Mouse (Mus musculus): ENCODE results near the gene Tmem163.

Tmem163 gene

GRCm38 (mm10) chr1:127679498-127680133 is at the start of gene Tmem163:
Gene Tmem163 (minus strand): TSS chr1:127679548.
- no peak for DNase-seq

DNA sequence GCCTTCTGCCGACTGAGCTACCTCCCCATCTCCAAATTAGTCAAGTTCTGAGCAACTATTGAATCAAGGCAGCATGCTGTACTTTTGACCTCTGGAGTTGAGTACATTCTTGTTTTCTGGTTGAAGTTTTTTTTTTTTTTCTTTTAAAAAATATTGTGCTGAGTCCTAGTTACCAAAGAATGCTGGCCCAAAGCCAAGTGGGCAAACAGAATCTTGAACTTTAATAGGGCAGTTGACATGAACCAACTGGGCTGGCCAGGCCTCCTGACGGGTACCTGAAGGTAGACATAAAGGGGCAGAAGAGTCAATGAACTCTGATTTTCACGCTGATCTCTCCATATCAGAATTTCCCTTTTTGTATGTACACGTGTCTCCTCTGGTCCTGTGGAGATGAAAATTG is 49.7 kb upstream of the Tmem163 start, which contains the start of gene Acmsd:
TSS of gene Acmsd (plus strand) at position 318 of the 400 bp plus-strand sequence.
- no peak for DNase-seq

DNA sequence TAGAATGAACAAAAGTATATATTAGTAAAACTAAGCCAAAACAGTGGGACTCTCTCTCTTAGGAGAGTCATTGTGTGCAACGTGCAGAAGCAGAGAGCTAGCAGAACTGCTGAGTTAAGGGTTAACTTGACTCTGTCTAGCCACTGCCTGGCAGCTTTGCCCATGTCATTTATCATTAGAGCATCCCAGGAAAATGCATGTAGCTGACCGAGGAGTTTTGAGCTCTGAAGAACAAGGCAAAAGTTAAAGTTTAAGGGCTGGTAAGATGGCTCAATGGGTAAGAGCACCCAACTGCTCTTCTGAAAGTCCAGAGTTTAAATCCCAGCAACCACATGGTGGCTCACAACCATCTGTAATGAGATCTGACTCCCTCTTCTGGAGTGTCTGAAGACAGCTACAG is 44.2 kb upstream of the Tmem163 start:
- DNase-seq, result no peak

GRCm38 (mm10) chr1:127718290-127718689 is 38.9 kb upstream of the Tmem163 start:
- DNase-seq, result no peak

DNA sequence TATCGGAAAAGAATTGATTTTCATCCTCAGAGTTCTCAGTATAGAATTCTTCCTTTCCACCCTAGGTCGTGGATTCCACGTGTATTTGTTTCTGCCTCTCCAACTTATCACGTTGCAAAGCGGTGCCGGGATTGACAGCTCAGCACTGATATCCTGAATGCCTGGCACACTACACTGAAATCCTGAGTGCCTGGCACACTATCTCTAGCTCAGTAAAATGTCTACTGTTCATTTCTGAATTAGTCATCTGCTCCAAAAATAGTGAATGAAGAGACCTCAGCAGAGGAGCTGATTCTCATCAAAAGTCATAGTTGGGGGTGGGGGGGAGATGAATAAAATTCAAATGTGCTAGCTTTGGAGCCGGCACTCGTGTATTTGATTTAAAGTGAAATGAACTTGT is 37.1 kb upstream of the Tmem163 start:
- DNase-seq, result peak; percentile 49

DNA sequence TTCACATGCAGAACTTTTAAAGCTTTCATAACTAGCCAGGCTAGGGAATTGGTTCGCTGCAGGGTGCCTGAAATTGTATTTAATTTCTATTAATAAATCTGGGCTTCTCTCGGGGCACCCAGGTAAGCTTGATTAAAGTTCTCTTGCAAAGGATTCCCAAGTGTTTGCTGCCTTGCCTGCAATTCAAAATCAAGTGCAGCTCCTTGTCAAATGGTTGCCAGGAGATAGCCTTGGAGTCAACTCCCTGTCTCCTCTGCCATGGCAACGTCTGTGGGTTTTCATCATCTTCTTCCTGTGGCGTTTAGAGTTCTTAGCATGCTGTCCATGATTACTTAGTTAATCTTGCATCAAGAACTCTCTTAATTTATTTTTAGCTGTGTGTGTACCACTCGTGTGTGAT is 26.9 kb upstream of the Tmem163 start:
- DNase-seq, result no peak

DNA sequence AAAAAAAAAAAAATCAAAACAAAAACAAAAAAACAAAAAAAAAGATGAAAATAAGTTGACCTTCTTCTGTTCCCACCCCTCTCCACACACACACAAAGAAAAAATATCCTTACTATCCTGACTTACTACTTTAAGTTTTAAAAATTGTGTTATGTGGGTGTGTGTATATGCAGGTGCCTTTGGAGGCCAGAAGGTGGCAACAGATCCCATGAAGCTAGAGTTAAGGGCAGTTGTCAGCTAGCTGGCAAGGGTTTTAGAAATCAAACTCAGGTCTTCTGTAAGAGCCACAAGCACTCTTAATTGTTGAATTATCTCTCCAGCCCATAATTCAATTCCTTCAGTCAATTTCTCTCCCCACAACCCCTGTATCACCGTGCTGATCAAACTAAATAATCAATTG is 22.8 kb upstream of the Tmem163 start:
- DNase-seq, result no peak

DNA sequence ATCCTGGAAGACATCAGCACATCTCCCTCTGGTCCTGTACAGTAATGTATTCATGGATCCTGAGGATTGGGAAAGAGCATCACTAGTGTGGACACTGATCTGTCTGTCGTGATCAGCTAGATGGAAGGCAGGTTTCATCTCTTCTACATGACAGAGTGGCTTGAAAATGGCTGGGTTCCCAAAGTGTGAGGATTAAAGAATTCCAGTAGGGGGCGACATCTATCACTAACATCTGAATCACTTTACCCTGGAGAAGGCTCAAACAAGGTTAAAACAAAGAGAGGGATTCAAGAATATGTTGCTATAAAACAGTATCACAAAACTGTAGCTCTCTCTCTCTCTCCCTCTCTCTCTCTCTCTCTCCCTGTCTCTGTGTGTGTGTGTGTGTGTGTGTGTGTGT is 17.2 kb upstream of the Tmem163 start:
- DNase-seq, result no peak

DNA sequence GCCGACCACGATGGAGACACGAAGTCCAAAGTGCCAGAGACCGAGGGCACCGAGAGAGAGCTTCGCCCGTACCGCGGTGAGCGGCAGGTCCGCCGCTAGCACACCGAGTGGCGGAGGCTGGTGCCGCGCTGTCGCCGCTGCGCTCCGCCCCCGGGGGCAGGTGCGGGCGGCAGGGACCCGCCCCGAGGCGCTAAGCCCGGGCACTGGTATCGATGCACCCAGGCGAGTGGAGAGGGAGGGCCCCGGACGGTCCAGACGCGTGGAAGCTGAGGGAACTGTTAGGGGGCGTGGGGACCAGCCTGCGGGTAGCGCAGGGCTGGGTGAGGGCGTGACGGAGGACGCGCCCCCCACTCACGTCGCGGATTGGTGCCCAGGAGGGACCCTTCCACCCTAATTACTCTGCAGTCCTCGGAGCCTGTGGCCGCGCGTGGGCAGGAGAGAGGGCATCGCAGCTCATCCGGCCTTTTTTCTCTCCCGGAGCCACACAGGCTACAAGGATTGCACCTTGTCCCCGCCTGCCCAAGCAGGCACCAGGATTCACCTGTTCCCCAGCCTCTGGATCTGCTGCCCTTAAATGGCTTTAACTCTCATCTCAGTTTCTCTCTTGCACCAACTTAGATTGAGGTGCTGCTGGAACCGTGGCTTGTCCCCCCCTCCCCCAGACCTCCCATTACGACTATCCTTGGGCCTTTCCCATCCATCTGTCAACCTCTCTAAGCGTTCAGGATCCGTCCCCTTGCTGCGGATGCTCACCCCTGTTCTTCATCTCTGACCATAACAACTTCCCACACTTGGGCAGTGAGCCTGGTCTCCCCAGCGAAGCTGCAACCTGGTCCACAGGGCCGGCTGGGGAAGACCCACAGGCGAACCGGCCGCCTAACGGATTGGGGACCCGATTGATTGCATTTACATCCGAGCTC is 1.4 kb downstream of the Tmem163 start:
- DNase-seq, result no peak

- DNase-seq, result no peak
Observed at GRCm38 (mm10) chr1:127677131-127677631, 2.2 kb downstream of the Tmem163 start.

DNA sequence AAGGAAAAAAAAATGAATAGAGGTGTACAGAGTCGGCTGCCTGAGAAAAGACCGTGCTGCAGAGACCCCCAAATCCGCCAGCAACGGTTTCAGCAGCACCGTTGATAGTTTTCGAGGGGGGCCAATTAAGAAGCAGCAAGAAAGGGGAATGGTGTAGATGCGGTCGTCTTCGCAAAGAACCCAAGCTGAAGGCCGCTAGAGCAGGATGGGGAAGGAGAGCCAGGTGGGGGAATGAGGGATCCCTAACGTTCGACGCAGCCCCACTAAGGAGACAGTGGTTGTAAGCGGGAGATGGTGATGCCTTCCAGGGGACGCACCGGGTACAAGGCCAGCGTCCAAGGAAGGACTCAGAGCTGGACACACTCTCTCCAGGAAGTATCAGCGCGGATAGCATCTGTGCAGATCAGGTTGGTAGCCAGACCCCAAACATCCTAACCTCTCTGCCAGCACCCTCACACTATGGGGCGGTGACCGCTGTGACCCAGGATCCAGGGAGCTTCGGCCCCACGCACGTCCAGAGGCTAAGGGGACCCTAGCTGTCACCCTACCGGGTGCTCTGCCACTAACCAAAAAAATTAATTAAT is 2.7 kb downstream of the Tmem163 start:
- DNase-seq, result no peak

DNA sequence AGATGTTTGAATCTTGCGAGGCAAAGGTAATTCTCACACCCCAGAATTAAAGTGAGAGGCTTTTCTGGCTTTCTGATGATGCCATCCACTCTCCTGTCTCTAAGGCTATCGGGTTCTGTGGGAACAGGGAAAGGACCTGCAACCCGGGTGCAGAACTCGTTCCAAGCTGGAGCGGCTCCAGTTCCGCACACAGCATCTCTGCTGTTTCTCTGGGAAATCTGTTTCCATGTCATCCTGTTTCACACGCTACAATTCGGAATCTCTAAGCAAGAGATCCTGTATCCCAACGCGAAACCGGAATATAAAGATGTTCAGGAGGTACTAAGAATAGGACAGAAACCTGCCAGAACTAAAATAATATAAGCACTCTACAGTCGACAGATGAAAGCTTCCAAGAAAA is 3.2 kb downstream of the Tmem163 start:
- no peak for DNase-seq

DNA sequence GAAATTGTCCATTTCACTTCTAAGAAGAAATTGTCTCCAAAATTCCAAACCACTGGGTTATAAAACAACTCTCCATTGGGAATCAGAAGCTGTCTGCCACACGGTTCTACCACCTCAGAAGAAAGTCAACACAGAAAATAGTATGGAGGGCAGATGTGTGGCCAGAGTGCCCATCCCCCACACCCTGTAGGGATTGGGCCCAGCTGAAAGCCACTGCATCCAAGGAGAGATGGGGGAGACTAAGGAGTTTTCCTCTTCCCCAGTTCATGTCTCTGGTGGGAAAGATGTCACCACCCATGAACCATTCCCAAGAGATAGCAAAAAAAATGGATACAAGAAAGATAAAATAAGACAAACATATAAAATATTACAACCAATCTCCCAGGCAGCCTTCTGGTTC is 4.1 kb downstream of the Tmem163 start:
- DNase-seq, result no peak

DNA sequence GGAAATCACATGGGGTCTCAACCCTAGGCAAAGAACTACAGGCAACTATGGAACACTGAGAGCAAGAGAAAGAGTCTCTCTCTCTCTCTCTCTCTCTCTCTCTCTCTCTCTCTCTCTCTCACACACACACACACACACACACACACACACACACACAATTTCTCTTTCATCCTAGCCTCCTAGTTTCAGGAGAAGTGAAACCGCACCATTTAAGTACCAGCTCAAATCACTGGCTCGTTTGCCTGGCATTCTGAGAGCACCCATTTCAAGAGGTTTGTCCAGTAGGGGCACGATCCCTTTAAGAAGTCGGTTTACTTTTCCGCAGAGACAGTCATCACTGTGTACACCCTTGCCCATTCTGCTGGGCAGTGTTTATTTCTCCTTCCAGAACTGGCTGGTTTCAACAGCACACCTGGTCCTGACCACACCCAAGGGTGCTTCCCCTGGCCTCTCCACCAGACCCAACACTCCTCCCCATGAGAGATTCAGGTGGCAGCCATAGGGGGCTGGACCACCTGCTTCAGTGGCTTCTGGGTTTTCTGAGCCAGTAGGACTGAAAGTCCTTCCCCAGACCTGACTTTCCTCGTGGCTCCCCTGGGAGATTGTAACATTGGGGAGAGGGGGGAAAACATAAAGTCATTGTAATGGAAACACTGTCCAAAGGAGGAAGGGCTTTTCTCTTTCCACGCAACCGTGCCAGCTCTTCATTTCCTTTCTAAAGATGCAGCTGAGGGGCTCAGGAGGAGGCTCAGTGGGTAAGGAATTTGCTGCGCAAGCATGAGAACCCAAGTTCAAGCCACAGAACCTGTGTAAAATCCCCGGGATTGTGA is 5.9 kb downstream of the Tmem163 start:
- no peak for DNase-seq

DNA sequence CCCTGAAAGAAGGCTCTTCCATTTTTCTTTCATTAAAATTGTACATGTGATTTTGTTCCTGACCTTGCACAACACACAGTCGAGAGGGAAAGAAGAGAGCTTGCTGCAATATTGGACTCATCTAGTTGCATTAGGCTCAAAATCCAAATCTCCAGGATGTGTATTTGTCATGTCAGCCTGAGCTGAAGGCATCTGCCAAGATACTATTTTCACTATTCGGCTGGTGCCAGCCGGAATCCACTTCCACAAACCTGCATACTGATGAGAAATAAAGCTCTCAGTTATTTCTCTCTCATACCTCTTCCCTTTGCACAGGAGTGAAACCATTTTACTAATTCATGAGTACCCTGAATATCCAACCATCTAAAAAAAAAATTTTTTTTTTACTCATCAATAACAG is 11.2 kb downstream of the Tmem163 start:
- no peak for DNase-seq

GRCm38 (mm10) chr1:127667110-127667860 is 12.1 kb downstream of the Tmem163 start:
- DNase-seq, result no peak

- DNase-seq, result no peak
Observed at GRCm38 (mm10) chr1:127666221-127666620, 13.1 kb downstream of the Tmem163 start.

DNA sequence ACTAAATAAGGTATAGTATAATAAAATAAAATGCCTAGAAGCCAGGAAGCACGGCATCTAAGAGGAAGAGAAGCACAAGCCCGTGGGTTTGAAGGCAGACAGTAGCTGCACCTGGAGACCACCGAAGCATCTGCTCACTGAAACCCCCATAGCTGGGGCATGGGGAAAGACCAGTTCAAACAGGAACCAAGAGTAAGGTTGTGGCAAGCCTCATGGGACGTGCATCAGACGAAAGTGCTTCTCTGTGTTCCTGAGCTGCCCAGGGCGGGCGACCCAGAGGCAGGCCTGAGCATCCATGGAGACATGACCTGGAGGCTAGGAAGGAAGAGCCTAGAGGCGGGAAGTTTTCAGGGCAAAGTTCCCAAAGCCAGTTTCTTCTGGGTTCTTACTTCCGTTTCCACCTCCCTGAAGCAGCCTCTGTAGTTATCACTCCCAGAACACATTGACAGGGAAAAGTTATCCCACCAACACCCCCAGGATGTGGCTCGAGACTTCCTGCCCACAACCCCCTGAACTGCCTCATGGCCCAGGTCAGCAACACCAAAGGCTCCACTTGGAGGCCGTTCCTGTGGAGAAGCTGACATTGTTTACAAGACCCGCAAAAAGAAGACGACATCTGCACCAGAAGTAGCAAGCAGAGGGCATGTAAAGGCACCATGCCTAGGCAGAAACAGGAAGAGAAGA is 16.8 kb downstream of the Tmem163 start:
- no peak for DNase-seq

GRCm38 (mm10) chr1:127661118-127662012 is 18.0 kb downstream of the Tmem163 start:
- DNase-seq, result no peak

DNA sequence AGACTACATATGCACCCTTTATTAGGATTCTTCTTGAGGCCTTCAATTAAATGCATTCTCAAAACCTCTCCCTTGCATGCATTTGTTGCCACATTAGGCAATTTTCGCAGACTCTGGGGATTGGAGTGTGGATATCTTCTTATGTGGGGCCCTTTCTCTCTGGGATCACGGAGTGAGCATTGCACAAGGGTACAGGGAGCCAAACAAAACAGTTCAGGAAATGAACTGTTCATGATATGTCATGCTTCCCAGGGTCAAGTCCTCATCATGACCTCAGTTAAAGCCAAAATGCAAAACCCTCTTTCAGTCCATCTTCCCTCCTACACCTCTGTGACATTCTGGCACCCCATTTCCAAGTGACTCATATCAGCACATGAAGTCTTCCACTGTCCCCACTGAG is 27.8 kb downstream of the Tmem163 start:
- DNase-seq, result no peak
